Mouse (Mus musculus) MEL (cell line): Measurements from ENCODE around the gene Gm28053.

Experiments
- CTCF ChIP-seq, 3 experiments: IDR thresholded peaks in 2 of 3; conservative IDR thresholded peaks in 1 of 3; 2 replicates each; pipeline ENCODE4 v1.5.1; 2011 to 2012; ENCODE audit warnings: low read length in 3 of 3, low read depth in 2 of 3, mild to moderate bottlenecking in 2 of 3, improper control_type of control experiment in 1 of 3, inconsistent platforms in 1 of 3, mixed read lengths in 1 of 3, moderate library complexity in 1 of 3; ENCODE audit not compliant: control insufficient read depth in 1 of 3, insufficient read depth in 1 of 3, poor library complexity in 1 of 3, severe bottlenecking in 1 of 3
- ELF1 ChIP-seq: IDR thresholded peaks from 2 replicates; pipeline ENCODE4 v1.6.1; 2014; ENCODE audit warnings: low read depth, mild to moderate bottlenecking, inconsistent platforms, low read length, improper control_type of control experiment, moderate library complexity
- GABPA ChIP-seq: IDR thresholded peaks from 2 replicates; pipeline ENCODE4 v1.6.1; 2012; ENCODE audit warnings: low read depth, mild to moderate bottlenecking, inconsistent platforms, low read length, improper control_type of control experiment, moderate library complexity
- KAT2A ChIP-seq: conservative IDR thresholded peaks from 2 replicates; pipeline ENCODE4 v1.6.1; 2012; ENCODE audit warnings: low read depth, low read length, improper control_type of control experiment, inconsistent platforms
- MEF2A ChIP-seq: IDR thresholded peaks from 2 replicates; pipeline ENCODE4 v1.6.1; 2014; ENCODE audit warnings: low read depth, mild to moderate bottlenecking, inconsistent platforms, low read length, improper control_type of control experiment; ENCODE audit not compliant: poor library complexity, insufficient replicate concordance, severe bottlenecking; ENCODE audit errors: extremely low read depth
- NRF1 ChIP-seq: IDR thresholded peaks from 2 replicates; pipeline ENCODE4 v1.6.1; 2014; ENCODE audit warnings: low read depth, mild to moderate bottlenecking, inconsistent platforms, low read length, improper control_type of control experiment, moderate library complexity; ENCODE audit not compliant: poor library complexity, insufficient read depth, severe bottlenecking
- POLR2A ChIP-seq, 2 experiments: IDR thresholded peaks; 2 replicates each; pipeline ENCODE4 v1.6.1; 2011 to 2012; ENCODE audit warnings: low read length in 2 of 2, mild to moderate bottlenecking in 2 of 2, control low read depth in 1 of 2, improper control_type of control experiment in 1 of 2, low read depth in 1 of 2, moderate library complexity in 1 of 2; ENCODE audit not compliant: control insufficient read depth in 1 of 2, insufficient read depth in 1 of 2, poor library complexity in 1 of 2
- POLR2AphosphoS2 ChIP-seq: IDR thresholded peaks from 2 replicates; pipeline ENCODE4 v1.6.1; 2011; ENCODE audit warnings: low read length, improper control_type of control experiment
- SIN3A ChIP-seq: IDR thresholded peaks from 2 replicates; pipeline ENCODE4 v1.6.1; 2012; ENCODE audit warnings: low read length, improper control_type of control experiment, inconsistent platforms
- TBP ChIP-seq: IDR thresholded peaks from 2 replicates; pipeline ENCODE4 v1.8.0; 2011; ENCODE audit warnings: low read depth, low read length, improper control_type of control experiment
- UBTF ChIP-seq: IDR thresholded peaks from 2 replicates; pipeline ENCODE4 v1.6.1; 2012; ENCODE audit warnings: low read depth, mild to moderate bottlenecking, inconsistent platforms, low read length, improper control_type of control experiment, moderate library complexity, borderline replicate concordance; ENCODE audit not compliant: insufficient read depth
- USF1 ChIP-seq: IDR thresholded peaks from 2 replicates; pipeline ENCODE4 v1.6.1; 2014; ENCODE audit warnings: low read depth, mild to moderate bottlenecking, inconsistent platforms, low read length, improper control_type of control experiment, moderate library complexity
- ZNF384 ChIP-seq: IDR thresholded peaks from 2 replicates; pipeline ENCODE4 v1.6.1; 2012; ENCODE audit warnings: low read depth, mild to moderate bottlenecking, inconsistent platforms, low read length, improper control_type of control experiment

DNA sequence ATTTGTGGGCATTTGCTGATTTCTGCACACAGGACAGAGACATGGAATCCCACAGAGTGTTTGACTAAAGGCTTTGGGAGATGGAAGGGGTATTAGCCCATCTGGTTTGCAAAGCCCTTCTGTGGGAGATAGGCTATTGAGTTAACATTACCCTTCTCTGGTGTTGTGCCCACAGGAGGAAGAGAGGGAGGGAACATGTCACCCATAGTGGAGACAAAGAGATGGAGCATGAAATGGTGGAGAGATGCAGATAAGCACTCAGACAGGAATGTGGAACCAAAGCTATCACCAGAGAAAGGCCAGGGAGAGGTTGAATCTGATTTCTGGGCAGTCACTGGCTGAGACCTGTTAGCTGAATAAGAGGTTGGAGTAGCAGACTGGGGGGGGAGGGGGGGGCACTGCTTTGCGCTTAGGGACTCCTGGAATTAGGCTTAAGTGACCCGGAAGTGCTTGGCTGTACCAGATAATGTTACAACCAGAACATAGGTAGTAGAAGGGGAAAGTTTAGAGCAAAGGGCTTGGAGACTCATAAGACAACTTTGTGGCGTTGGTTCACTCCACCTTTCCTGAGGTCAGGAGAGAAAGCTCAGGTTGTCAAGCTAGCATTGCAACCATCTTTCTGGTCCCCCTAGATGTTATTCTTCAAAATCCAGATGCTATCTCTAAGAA, 22.2 kb downstream of the Gm28053 start:
- TF ChIP-seq TBP (no peak), KAT2A (no peak), ZNF384 (no peak), POLR2A (IDR thresholded peaks at IDR 0.05; ENCODE audit: control insufficient read depth in 1 of 2, insufficient read depth in 1 of 2, low read depth in 1 of 2, low read length in 2 of 2, poor library complexity in 1 of 2) (no peak), GABPA (no peak), NRF1 (no peak), CTCF (IDR thresholded peaks at IDR 0.05 in 2 of 3, conservative IDR thresholded peaks at IDR 0.05 in 1 of 3; ENCODE audit: control insufficient read depth in 1 of 3, insufficient read depth in 1 of 3, low read depth in 2 of 3, low read length in 3 of 3, poor library complexity in 1 of 3, severe bottlenecking in 1 of 3) (no peak), SIN3A (no peak), ELF1 (no peak), UBTF (no peak), USF1 (no peak), MEF2A (no peak), POLR2AphosphoS2 (no peak)
